Mouse (Mus musculus) small intestine, adult 2 months (tissue): ENCODE measurements around the gene Robo4. TPM values are rescaled to one million over a fixed set of nuclear protein-coding genes. Genes with fewer than 3 reads are reported as not detected.
A peak's percentile ranks its signal among the peaks of the same experiment; 100 is the strongest.

Source experiments
- H3K27ac ChIP-seq: fragments of 200-500 bp; 2 replicates; pipeline ENCODE4 v1.5.1; 2012; ENCODE audit warnings: low read depth, low read length, control low read depth, inconsistent platforms; ENCODE audit not compliant: insufficient read depth
- H3K27me3 ChIP-seq: fragments of 200-500 bp; 2 replicates; pipeline ENCODE4 v1.6.1; 2012; ENCODE audit warnings: mild to moderate bottlenecking, moderate library complexity, low read length, inconsistent platforms; ENCODE audit not compliant: control insufficient read depth, insufficient read depth
- H3K36me3 ChIP-seq: fragments of 200-500 bp; 2 replicates; pipeline ENCODE4 v1.6.1; 2012; ENCODE audit warnings: mild to moderate bottlenecking, low read length, control low read depth, inconsistent platforms; ENCODE audit not compliant: control insufficient read depth, insufficient read depth
- H3K4me1 ChIP-seq: fragments of 200-500 bp; 2 replicates; pipeline ENCODE4 v1.6.1; 2012; ENCODE audit warnings: low read length, inconsistent platforms, mixed read lengths; ENCODE audit not compliant: control insufficient read depth, insufficient read depth, insufficient read length
- H3K4me3 ChIP-seq: fragments of 200-500 bp; 2 replicates; pipeline ENCODE4 v1.5.1; 2012; ENCODE audit warnings: low read depth, mild to moderate bottlenecking, control low read depth, inconsistent platforms, low read length, moderate library complexity
- CTCF ChIP-seq: fragments of 200-500 bp; IDR thresholded peaks from 2 replicates; pipeline ENCODE4 v1.5.1; 2012; ENCODE audit warnings: low read depth, mild to moderate bottlenecking, control low read depth, inconsistent platforms, low read length, moderate library complexity, mixed read lengths; ENCODE audit not compliant: insufficient replicate concordance, insufficient read length; ENCODE audit errors: extremely low read depth
- POLR2A ChIP-seq: fragments of 200-500 bp; IDR thresholded peaks from 2 replicates; pipeline ENCODE4 v1.6.1; 2012; ENCODE audit warnings: low read depth, mild to moderate bottlenecking, control low read depth, inconsistent platforms, low read length, moderate library complexity
- WGBS: fragments of 180-500 bp; shearing (Covaris S2); methylation state at CpG from one replicate; pipeline ENCODE4 v1.1.7; 2018; 5-methylcytosine and 5-hydroxymethylcytosine counted together
- polyA plus RNA-seq: library from polyadenylated mRNA; depleted of rRNA; stranded (reverse); fragments of >200 nt; gene quantifications from 2 replicates; pipeline ENCODE4 v1.2.3, GENCODE M21; 2012

Gene Robo4
- polyA plus RNA-seq, 1 experiment: 12.0 TPM

GRCm38 (mm10) chr9:37364392-37364791 lies 37.3 kb upstream of the Robo4 start:
- Histone ChIP-seq H3K4me3 (no peak overlapping the region), H3K36me3 (no peaks in the 10 kb centered on the region), H3K27me3 (no peaks in the 10 kb centered on the region), H3K27ac (no peak overlapping the region), H3K4me1 (peaks cover 20% of the 10 kb centered on the region)
- 43% methylated on average over 3 of the region's 3 CpGs for WGBS
- TF ChIP-seq POLR2A (no peak), CTCF (no peak)

DNA sequence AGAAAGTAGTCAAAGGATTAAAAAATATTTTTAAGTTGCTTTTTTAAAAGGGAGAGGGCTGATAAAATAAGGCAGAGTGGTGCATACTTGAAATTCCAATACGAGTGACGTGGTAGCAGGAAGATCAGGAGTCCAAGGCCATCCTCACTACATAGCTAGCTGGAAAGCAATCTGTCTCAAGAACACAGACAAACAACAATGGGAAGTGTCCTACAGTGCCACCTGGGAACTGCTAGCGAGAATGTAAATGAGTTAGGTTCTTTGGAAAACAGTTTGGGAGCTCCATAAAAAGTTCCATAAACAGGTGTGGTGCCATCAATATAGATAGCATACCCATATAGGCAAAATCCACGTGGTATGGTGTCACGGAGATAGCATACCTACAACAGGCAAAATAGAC lies 36.0 kb upstream of the Robo4 start:
- Histone ChIP-seq H3K27me3 (no peaks in the 10 kb centered on the region), H3K36me3 (no peaks in the 10 kb centered on the region), H3K4me3 (no peak overlapping the region), H3K4me1 (peaks cover 20% of the 10 kb centered on the region), H3K27ac (no peak overlapping the region)
- WGBS: 18% methylated on average over 5 of the region's 5 CpGs
- TF ChIP-seq POLR2A: no peak
- no peak for TF ChIP-seq CTCF

GRCm38 (mm10) chr9:37367301-37368080 lies 34.2 kb upstream of the Robo4 start, which contains the start of gene Hepacam:
Gene Hepacam, plus strand, starts transcription at chr9:37367351.
- TF ChIP-seq CTCF (no peak), POLR2A (no peak)
- H3K4me1 ChIP-seq: peaks cover 21% of the 10 kb centered on the region
- no peaks in the 10 kb centered on the region for H3K27me3 ChIP-seq
- H3K27ac ChIP-seq: peak within 1 kb of the TSS; percentile 43
- 90% methylated on average over 17 of the region's 17 CpGs for WGBS
- H3K4me3 ChIP-seq: no peak within 1 kb of the TSS
- H3K36me3 ChIP-seq: no peaks in the 10 kb centered on the region

GRCm38 (mm10) chr9:37368081-37368830 lies 33.4 kb upstream of the Robo4 start:
- no peak overlapping the region for H3K4me3 ChIP-seq
- no peaks in the 10 kb centered on the region for H3K27me3 ChIP-seq
- H3K36me3 ChIP-seq: no peaks in the 10 kb centered on the region
- TF ChIP-seq CTCF (no peak), POLR2A (no peak)
- peaks cover 21% of the 10 kb centered on the region for H3K4me1 ChIP-seq
- WGBS: 38% methylated on average over 11 of the region's 11 CpGs
- peak overlapping the region; percentile 81 for H3K27ac ChIP-seq

GRCm38 (mm10) chr9:37368860-37369259 lies 32.8 kb upstream of the Robo4 start:
- Histone ChIP-seq H3K27me3 (no peaks in the 10 kb centered on the region), H3K27ac (peak overlapping the region; percentile 81), H3K4me3 (no peak overlapping the region), H3K4me1 (peaks cover 21% of the 10 kb centered on the region), H3K36me3 (no peaks in the 10 kb centered on the region)
- TF ChIP-seq CTCF: no peak
- no peak for TF ChIP-seq POLR2A
- 41% methylated on average over 8 of the region's 8 CpGs for WGBS

DNA sequence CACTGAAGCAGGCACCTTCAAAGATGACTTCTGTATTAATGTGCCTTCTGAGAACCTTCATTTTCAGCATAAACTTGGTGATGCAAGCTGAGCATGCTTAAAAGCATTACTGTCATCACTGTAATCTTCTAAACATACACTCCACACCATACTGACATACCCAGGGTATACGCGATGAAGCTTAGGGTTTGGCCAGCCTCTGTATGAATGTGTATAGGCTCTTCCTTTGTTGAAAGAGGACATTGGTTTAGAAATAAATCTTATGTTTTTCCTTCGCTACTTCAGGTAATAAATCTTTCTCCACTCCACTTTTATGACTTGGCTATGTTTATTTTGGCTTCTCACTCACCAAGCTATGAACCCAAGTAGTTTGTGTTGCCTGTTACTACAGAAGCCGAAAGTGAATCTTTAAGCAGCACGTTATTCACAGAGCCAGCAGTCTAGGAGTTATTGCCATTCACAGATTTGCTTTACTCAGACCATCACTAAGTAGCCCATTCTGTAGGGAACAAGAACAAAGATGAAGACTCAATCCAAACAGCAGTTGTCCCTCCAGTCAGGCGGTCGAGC lies 30.4 kb upstream of the Robo4 start:
- 33% methylated on average over 7 of the region's 7 CpGs for WGBS
- no peak overlapping the region for H3K4me3 ChIP-seq
- TF ChIP-seq CTCF (no peak), POLR2A (no peak)
- no peak overlapping the region for H3K27ac ChIP-seq
- H3K36me3 ChIP-seq: no peaks in the 10 kb centered on the region
- no peaks in the 10 kb centered on the region for H3K27me3 ChIP-seq
- peaks cover 19% of the 10 kb centered on the region for H3K4me1 ChIP-seq

DNA sequence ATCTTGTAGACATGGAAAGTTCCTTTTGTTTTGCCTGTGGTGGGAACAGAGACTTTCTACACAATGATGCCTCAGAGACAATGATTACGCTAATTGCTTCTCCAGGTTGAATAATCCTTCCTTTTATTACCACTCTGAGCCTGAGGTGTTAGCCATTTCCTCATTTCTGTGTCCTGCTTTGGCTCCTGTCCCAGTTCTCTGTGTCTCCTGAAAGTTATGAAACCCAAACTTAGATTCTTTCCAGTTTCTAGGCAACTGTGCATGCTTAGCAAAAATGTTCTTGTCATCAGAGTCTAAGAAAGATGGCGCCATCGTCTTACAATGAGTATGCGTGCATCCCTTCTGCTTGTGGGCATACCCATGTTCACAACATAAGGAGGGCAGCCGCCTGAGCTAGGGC lies 26.0 kb upstream of the Robo4 start:
- Histone ChIP-seq H3K27ac (no peak overlapping the region), H3K4me3 (no peak overlapping the region), H3K27me3 (no peaks in the 10 kb centered on the region), H3K36me3 (no peaks in the 10 kb centered on the region), H3K4me1 (peaks cover 1% of the 10 kb centered on the region; the same call in 1 of the 2 replicates)
- TF ChIP-seq POLR2A (no peak), CTCF (no peak)
- 85% methylated on average over 5 of the region's 5 CpGs for WGBS
